Mouse (Mus musculus) layer of hippocampus, adult 8-10 months (tissue): ENCODE data around the gene Tyw1. TPM values are rescaled to one million over a fixed set of nuclear protein-coding genes. Genes with fewer than 3 reads are reported as not detected.

Experiments used
- DNase-seq, 2 experiments: peaks; one replicate each; pipeline ENCODE4 v3.0.0; 2022; ENCODE audit warnings: low spot score in 2 of 2
- total RNA-seq, 4 experiments: library from RNA; stranded (reverse); gene quantifications; 2 replicates each; pipeline ENCODE4 v1.2.4; 2022

Tyw1 gene
- total RNA-seq, 4 experiments from 2014 or later: 15.4 to 19.8 (median 16.6) TPM

DNA sequence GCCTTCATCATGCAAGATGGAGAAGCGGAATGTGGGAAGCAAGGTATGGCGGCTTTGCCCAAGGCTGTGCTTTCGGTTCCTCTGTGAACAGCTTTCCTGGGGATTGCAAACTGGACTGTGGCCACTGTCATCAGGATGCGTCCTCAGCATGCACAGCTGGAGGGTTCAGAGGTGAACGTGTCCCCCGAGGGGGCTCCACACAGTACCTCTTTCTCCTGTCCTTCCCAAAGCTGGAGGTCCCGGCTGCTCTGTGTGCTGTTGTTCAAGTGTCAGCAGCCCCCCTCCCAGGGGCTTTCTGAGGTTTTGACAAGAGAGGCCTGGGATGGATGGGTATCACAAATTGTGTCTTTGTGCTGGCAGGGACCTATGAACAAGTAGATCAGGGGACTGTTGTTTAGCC lies 131.0 kb downstream of the Tyw1 start:
- DNase-seq: no peak

Other genes starting within 250 kb of the Tyw1 start
- gene Asl, start 226.4 kb upstream of the Tyw1 start, total RNA-seq: 10 to 100 TPM; 18.9 to 38.2 (median 26.3) TPM
- gene Crcp, start 226.3 kb upstream of the Tyw1 start, total RNA-seq: 10 to 100 TPM; 31.8 to 38.2 (median 35.6) TPM
- 10 to 100 TPM; 41.3 to 54.4 (median 48.8) TPM for gene Tpst1, start 182.3 kb upstream of the Tyw1 start, total RNA-seq
- 10 to 100 TPM; 11.4 to 18.4 (median 12.8) TPM for gene Kctd7, start 110.8 kb upstream of the Tyw1 start, total RNA-seq
- gene Rabgef1, start 83.8 kb upstream of the Tyw1 start, total RNA-seq: 10 to 100 TPM; 48.9 to 51.9 (median 49.3) TPM
- 10 to 100 TPM; 40.7 to 43.8 (median 41.8) TPM for gene Tmem248, start 38.5 kb upstream of the Tyw1 start, total RNA-seq
- gene Sbds, start 89 bp upstream of the Tyw1 start, total RNA-seq: 10 to 100 TPM; 74.0 to 79.4 (median 77.6) TPM
- 100 to 1,000 TPM; 127 to 148 (median 137) TPM for gene Caln1, start 113.8 kb downstream of the Tyw1 start, total RNA-seq
- gene A330070K13Rik, start 129.0 kb downstream of the Tyw1 start, total RNA-seq: 1 to 10 TPM; 1.3 to 4.0 (median 1.9) TPM